Mouse (Mus musculus) heart, postnatal 4 days (tissue): ENCODE data around the gene Islr. TPM values are rescaled to one million over a fixed set of nuclear protein-coding genes. Genes with fewer than 3 reads are reported as not detected.
"Not testable (repeated sequence)": the region's sequence is repeated elsewhere in the genome, so short reads cannot be mapped to it uniquely, and the experiment has no call there.

Experiments
- DNase-seq: peaks from one replicate; pipeline ENCODE4 v3.0.0; 2021
- total RNA-seq, 2 experiments: library from RNA; stranded (reverse); gene quantifications; 2 replicates each; pipeline ENCODE4 v1.2.3; 2021

Islr gene
- total RNA-seq: 10 to 100 TPM; 25.4 to 31.0 TPM

DNA sequence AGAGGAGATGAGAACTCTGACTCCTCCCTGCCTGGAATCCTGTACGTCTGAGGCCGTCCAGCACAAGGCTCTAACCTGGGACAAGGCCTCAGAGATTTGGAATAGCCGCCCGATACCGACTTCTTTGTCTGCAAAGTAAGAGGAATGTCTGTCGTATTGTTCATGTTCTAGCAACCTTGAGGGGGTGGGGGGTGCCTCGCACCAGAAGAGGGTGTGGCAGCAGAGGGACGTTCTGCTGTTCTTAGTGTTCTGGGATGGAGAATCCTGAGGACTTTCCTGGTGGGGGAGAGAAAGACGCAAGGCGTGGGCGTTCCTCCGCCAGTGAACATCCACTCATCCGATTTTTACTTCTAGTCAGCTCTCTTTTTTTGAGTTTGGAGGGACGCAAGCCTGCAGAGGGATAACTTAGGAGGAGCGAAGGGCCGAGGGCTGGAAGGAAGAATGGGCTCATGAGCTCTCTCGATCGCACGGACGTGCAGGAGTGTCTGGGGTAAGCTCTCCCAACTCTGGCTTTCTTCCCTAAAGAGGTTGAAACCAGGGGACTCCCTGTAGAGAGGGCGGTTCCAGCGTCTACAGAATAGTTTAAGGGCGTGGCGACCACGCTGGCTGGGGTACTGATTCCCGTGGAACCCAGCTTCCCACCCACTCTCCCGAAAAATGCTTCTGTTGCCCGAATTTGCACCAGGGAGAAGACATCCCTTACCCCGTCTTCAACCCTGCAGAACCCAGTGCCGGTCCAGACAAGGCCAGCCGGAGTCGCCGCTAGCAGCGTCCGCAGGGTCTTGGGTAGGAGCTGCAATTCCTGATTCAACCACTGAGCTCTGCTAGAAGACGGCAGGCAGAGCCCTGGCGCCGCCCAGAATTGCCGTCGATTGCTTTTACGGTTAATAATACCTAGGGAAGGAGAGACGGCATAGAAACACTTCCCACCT lies at the start of gene Islr, which contains the start of gene Islr2:
Islr (minus strand) TSS at position 791 of the 932 bp plus-strand sequence.
Islr2 (minus strand) TSS at position 804 of the 932 bp plus-strand sequence.
- peak; percentile 80 for DNase-seq

DNA sequence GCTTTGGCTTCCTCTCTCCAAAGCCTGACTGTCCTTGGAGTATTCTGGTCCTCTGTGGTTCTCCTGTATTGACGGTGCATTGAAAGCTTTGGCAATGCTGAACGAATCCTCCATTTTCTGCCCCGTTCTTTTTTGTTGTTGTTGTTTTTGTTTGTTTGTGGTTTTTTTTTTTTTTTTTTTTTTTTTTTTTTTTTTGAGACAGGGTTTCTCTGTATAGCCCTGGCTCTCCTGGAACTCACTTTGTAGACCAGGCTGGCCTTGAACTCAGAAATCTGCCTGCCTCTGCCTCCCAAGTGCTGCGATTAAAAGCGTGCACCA lies 49.7 kb upstream of the Islr start:
- DNase-seq: not testable (repeated sequence)

DNA sequence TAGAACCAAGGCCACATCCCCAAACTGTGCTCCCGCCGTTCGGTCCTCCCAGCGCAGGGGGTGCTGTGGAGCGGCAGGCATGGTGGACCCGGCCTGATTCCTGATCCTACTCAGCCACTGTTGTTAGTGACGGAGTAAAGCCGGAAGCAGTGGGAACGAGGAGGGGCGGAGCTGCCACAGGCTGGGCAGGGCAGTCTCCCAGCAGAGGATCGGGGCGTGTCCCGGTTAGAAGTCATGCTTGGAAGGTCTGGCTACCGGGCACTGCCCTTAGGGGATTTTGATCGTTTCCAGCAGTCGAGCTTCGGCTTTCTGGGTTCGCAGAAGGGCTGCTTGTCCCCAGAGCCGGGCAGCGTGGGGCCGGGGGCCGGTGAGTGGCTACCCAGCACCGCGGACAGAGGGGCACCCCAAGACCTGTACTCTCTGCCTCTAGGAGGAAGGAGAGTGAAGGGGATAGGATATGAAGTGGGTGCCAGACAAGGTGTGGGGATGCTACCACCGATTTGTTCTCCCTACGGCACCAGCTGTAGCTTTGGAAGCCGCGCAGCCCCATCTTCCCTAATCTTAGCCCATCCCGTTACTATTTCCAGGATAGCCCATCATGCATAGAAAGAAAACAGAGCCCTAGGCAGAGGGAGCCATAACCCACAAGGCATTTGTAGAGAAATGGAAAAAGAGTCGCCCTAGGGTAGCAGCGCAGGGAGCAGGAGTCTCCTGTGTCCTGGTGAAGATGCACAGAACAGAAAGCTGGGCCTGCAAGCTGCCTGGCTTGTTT lies 49.1 kb upstream of the Islr start, which contains the start of gene Stoml1:
Stoml1 (plus strand) TSS at position 132 of the 772 bp plus-strand sequence.
- peak; percentile 96 for DNase-seq

DNA sequence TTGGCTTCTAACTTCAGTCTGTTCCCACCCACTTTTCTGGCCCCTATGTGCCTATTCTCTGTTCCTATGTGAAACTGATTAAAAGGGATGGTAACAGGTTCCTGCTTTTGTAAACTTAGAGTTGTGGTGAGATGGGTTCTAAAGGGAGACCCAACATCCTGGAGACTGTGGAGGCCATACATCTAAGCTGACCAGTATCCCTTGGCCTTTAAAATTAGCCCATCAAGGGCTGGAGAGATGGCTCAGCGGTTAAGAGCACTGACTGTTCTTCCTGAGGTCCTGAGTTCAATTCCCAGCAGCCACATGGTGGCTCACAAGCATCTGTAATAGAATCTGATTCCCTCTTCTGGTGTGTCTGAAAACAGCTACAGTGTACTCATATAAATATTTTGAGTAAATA lies 46.6 kb upstream of the Islr start:
- DNase-seq: not testable (repeated sequence)

DNA sequence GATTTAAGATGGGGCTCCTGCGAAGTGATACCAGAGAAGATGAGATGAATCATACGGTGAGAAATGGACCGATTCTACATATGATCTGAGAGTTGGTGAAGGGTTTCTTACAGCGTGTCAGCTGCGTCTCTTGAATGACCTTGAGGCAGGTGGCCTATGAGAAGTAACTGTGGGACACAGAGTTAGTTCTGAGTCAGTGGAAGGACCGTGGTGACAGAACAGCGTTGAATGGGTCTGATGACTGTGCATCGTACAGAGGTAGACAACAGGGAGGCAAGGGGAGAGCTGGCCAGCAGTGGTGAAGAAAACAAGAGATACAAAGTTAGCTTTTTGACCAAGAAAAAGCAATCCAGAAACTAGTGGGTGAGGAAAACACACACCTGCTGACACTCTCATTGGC lies 46.2 kb upstream of the Islr start:
- DNase-seq: no peak

DNA sequence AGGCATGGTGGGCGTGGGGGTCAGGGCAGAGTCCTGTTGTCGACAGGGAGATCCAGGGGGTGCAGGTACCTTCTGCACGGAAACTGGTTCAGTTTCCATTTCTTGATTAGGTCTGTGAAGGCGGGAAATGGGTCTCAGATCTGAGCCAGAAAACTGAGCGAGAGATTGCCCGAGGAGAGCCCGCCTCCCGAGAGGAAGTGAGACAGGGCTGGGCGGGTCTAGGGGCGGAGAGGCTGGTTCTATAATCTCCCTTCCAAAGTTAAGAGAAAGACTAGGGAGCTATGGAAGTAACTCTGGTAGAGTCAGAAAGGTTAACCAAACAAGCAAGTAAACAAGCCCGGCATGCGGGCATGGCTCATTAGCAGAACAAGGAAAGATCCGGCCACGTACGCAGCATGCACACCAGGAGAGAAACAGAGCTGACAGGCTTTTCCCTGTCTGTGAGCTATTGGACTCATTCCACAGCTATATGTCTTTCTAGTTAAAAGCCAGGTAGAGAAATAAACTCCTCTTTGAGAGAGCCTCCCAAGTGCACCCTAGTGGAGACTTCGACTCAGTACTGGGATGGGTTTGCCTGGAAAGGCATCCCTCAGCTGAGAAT lies 45.6 kb upstream of the Islr start, which contains the start of gene Pml:
Pml (minus strand) TSS at position 195 of the 601 bp plus-strand sequence.
- DNase-seq: peak; percentile 81

DNA sequence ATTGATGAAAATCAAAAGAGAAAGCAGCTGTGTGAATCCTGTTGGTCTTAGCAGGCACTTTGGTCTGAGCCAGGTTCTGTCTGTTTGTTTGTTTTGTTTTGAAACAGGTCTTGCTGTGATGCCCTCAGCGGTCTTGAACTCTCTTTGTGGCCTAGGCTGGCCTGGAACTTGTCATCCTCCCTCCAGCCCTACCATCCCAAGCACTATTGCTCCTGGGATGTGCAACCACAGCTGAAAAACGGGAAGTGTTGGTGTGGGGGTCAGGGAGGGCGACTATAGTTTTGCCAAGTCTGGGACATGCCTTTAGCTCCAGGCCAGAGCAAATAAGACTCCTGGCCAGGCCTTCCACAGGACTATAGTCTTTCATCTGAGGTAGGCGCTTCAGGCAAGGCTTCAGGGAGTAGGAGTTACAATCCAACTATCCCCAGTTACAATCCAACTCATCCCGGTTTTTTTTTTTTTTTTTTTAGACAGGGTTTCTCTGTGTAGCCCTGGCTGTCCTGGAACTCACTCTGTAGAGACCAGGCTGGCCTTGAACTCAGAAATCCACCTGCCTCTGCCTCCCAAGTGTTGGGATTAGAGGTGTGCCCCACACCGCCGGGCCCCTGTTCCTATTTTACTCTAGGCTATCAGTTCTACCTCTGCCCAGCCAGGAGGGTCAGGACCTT lies 44.8 kb upstream of the Islr start:
- no peak for DNase-seq

DNA sequence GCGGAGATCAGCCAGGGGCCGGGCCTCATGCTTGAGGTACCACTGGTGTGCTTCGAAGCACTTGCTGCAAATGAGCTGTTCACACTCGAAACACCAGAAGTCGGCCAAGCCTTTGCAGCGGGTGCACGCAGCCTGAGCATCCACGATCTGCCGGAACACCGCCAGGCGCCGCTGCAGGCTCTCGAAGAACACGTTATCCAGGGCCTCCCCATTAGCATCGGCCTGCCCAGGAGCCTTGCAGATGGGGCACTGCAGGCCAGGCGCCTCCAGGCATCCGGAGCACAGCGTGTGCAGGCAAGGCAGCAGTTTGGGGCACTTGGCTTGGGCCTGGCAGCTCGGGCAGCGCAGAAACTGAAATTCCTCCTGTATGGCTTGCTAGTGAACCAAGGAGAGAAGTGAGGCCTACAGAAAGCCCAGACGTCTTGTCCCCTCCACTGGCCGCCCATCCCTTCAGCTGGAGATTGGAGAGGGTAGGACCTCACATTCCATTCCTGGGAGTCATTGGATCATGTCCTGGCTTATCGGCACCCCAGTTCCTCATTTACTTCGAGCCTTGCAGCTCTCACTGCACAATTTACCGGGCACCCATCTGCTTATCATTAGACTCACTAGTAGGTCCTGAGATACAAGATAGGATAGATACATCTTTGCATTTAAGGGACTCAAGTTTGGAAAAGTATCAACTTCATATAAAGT lies 43.1 kb upstream of the Islr start:
- DNase-seq: peak; percentile 87

DNA sequence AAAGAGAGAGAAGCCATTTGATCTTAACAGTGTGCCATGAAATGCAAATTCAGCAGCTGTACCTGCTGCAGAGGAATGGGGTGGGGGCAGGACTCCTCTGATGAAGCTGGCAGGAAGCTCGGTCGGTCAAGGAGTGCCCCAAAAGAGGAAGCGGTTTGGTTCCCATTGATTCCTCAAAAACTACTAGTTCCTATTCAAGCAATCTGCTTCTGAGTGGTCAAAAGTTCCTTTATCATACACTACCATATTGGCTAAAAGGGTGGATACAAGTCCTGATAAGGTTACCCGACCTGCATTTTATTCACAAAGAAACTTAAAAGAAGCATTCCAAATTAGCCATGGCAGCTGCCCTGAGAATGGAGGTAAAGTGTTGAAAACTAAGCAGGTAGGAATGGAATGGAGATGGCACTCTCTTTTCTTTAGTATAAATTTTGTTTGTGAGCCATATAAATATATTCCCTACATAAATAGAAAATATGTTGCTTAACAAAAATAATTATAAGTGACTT lies 42.0 kb upstream of the Islr start:
- DNase-seq: no peak

DNA sequence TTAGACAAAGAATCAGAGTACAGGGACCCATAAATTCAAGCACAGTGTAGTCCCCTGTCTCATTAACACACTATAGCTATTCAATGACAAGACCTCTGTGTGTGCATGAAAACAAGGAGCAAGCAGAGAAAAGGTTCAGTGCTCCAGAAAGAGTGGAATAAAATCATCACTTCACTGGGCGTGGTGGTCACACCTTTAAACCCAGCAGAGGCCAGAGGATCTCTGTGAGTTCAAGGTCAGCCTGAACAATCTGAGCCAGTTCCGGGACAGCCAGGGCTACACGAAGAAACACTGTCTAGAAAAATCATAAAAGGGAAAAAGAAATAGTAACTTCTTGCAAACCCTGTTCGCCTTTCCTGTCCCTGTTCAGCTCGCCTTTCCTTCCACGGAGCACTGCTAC lies 39.6 kb upstream of the Islr start:
- DNase-seq: no peak

DNA sequence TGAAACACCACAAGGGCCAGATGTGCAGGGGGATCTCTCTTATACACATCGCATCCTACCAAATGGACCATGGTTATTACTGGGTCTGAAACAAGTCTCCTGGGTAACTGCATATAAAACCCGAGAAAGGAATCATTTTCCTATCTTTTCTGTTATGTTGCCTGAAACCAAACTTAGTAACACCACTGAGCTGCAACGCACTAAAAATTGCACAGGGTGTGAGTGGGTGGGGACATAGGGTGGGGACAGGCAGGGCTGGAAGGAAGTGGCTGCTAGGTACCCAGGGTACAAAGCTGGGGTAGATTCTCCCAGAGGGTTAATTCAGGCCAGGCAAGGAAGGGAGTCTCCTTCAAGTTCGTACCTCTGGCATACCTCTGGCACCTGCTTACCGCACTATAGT lies 38.6 kb upstream of the Islr start:
- no peak for DNase-seq

DNA sequence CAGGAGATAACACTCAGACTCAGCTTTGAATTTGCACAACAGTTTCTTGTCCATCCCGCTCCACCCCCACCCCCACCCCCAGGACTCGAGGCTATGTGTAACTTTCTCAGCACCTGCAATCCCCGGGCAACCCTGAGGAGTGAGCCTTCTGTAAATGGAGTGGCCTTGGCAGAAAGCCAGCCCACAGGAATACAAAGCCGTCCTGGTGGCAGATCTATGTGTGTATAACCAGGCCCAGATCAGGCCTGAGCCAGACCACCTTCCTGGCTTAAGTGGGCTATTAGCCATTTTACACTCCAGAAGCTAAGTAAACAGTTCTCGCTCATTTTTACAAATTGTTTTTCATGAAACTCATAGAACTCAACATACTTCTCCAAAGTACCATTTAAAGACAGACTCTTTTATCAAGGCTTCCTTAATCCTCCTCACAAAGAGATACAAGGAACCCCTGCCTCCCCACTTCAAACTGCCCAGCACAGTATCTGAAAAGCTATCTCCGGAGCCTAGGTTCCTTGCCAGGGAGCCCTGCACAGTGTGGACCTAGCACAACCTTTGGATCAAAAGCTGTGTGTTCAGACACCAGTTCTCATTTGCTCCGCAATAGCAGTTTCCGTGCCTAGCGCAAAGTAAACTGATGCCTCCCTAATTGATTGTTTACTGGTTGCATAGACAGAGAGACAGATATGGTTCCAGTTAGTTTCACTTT lies 37.8 kb upstream of the Islr start:
- peak; percentile 72 for DNase-seq

DNA sequence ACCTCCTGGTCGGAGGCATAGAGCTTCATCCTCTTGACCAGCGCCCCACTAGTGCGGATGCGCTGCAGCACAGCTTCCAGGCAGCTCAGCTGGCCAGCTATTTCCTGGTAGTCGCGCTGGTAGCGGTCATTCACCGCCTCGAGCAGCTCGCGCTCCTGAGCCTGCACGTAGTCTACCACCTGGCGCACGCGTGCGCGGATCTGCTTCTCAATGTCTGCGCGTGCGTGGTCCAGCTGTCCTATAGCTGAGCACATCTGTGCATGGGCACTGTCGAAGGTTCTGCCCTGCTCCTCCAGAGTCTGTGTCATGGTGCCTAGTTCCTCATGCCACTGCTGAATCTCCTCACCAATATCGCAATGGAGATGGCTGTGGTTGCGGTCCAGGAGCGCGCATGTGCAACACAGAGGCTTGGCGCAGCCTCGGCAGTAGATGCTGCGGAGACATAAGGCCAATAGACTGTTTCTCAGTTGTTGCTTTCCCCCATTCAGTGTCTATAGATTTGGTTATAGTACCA lies 30.5 kb upstream of the Islr start:
- DNase-seq: no peak

DNA sequence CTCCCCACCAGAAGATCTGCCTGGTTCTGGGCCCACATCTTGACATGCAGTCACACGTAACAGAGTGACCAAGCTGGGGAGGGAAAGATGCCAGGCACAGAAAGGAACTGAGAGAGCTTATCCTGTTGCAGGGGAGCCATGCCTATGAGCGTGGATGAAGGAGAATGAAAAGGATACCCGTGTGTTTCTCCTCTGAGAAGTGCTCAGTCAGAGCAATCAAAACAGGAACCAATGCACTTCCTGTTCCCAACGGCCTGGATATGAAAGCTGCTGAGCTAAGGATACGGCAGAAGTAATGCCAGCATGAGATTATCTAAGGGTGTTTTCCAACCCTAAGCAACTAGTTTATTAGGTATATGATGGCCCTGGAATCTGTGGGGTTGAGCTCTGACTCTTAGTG lies 28.3 kb upstream of the Islr start:
- no peak for DNase-seq

DNA sequence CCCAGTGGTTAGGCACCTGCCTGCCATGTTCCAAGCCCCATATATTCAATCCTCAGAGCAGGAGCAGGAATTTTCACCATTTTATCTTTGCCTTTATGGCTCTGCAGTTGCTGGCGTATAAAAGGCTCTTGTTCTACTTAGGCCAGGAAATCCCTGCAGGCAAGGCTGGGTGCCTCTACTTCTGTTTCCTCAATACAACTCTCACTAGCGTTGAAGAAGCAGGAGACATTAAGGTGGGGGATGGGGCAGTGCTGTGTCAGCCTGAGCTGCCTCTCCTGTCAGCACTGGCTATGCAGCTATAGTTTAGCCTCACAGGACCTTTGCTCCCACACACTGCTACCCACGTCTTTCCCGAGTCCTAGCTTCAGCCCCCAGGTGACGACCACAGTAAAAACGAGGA lies 27.6 kb upstream of the Islr start:
- DNase-seq: no peak

DNA sequence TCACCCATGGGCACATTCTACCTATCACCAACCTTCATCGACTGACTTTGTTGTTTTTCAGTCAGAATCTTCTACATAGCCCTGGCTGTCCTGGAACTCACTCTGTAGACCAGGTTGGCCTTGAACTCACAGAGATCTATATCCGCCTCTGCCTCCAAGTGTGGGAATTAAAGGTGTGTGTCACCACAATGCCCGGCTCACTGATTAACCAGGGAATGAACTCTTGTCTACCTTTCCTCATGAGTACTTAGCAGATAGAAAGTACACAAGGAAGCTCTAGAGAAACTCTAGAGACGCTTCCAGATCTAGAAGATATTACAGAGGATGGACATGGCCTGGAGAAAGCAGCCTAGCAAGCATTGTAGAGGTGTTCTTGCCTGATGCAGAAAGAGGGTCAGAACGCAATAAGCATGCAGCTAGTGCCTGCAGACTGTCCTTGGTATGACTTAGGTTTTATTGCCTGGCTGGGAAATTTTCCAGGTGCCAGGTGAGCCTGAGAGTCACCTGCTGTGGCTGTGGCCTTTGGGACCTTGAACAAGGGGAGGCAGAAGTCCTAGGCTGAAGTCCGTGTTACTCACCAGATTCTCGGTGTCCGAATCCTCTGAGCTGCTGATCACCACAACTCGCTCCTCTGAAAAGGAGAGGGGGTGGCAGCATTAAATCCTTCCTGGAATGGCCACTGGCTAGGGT lies 24.8 kb upstream of the Islr start:
- DNase-seq: no peak

DNA sequence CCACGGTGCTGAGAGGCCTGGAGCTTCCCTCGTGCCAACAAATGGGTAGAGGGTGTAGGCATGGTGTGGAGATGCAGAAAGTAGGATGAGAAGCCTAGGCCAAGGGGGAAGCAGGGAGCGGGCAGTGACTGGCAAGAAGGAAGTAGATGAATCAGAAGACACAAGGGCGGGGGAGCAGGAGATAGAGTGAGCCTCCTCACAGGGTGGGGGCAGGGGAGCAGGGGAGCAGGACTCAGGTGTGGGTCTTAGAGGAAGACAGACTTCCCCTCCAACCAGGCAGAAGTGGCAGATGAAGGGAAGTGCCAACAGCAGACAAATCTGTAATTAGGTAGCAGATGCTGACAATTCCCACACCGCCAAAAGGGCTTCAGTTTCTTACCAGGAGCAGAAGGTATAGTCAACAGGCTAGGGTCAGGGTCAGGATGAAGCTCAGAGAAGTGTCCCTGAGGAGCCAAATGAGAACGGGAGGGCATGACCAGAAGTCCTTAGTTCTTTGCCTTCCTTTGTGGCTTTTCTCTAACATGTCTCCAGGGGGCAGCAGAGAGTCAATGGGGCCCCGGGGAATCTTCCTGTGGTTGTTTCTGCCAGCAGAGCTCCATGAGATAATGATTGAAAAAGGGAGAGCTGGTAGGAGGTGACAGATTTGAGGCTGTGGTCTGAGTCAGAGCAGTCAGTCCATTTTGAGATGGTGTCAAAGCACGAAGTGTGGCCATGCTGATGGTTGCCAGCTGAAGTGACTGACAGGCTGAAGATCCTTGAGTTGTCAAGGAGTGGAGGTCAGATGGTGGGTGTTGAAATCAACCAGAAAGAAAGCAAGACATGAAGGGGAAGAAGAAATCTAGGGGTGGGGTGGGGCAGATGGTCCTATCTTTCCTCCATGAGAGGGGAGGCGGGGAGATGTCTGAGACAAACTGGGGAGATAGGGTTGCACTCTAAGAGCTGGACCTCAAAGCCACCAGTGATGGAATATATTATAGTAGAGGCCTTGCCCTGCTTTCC lies 22.1 kb upstream of the Islr start:
- peak; percentile 71 for DNase-seq

DNA sequence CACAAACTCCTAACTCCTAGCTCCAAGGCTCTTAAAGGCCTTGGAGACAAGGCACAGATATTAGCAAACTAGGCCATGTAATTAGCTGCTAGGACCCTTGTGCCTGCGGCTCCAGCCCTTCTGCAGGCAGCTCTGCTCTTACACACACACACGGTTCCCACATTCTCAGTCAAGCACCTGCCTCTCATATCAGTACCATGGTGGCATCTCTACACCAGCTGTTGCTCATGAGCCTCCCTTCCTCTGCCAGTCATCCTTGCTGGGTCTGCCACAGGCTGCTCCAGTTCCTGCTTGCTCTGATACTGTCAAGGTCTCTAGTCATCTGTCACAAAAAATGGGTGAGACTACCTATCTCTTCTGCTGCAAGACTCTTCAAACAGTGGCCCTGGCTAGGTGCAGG lies 20.2 kb upstream of the Islr start:
- no peak for DNase-seq
